7 mouse cellular contexts compared by ENCODE assay signal in genomic region chr10:8866062-8866642, GRCm38 (mm10). TPM values are rescaled to one million over a fixed set of nuclear protein-coding genes. Genes with fewer than 3 reads are reported as not detected.
DNase-seq lines count a peak whose midpoint lies in the region; ATAC-seq lines count a peak whose summit lies in the region.

No protein-coding gene starts in this region.

- ATAC-seq in embryonic facial prominence, embryonic 13.5 days (ENCODE audit: insufficient number of reproducible peaks, insufficient read depth, low FRiP score, low TSS enrichment, low read depth), result peak; percentile 32; the same call in 1 of the 2 replicates
- ATAC-seq in kidney, embryonic 16.5 days (ENCODE audit: low FRiP score, low TSS enrichment), result peak; percentile 77
- no peak for ATAC-seq in megakaryocyte progenitor cell, adult 5-6 weeks (replicated peaks; ENCODE audit: poor library complexity)

- H3K4me1 ChIP-seq in embryonic facial prominence, embryonic 13.5 days, result peaks cover 7% of the 10 kb centered on the region
- H3K4me1 ChIP-seq in kidney, embryonic 16.5 days (ENCODE audit: insufficient read depth, low read length), result peaks cover 4% of the 10 kb centered on the region

- H3K4me3 ChIP-seq in embryonic facial prominence, embryonic 13.5 days, result no peak overlapping the region
- H3K4me3 ChIP-seq in kidney, embryonic 16.5 days (ENCODE audit: low read length), result no peak overlapping the region

- H3K4me2 ChIP-seq in embryonic facial prominence, embryonic 13.5 days, result no peak overlapping the region
- no peak overlapping the region for H3K4me2 ChIP-seq in kidney, embryonic 16.5 days (replicated peaks; ENCODE audit: low read depth, low read length)

- peak; percentile 88 to 94 for DNase-seq in heart, adult 9 months (ENCODE audit: low spot score in 2 of 2)
- peak; percentile 84 for DNase-seq in lung, postnatal 10 days
- DNase-seq in spleen, postnatal 36 days (ENCODE audit: low spot score in 2 of 2), result no peak
- no peak for DNase-seq in T-cell, adult 2 months (ENCODE audit: low spot score)

- H3K9ac ChIP-seq in embryonic facial prominence, embryonic 13.5 days, result no peak overlapping the region
- no peak overlapping the region for H3K9ac ChIP-seq in kidney, embryonic 16.5 days (replicated peaks; ENCODE audit: low read length)

- H3K9me3 ChIP-seq in embryonic facial prominence, embryonic 13.5 days, result no peaks in the 10 kb centered on the region
- no peaks in the 10 kb centered on the region for H3K9me3 ChIP-seq in kidney, embryonic 16.5 days (ENCODE audit: low read length)

- peak overlapping the region; percentile 68 for H3K27ac ChIP-seq in embryonic facial prominence, embryonic 13.5 days
- peak overlapping the region; percentile 64 for H3K27ac ChIP-seq in kidney, embryonic 16.5 days (ENCODE audit: low read length)

- no peaks in the 10 kb centered on the region for H3K27me3 ChIP-seq in embryonic facial prominence, embryonic 13.5 days
- H3K27me3 ChIP-seq in kidney, embryonic 16.5 days (ENCODE audit: insufficient read depth, low read length), result no peaks in the 10 kb centered on the region

- H3K36me3 ChIP-seq in embryonic facial prominence, embryonic 13.5 days, result no peaks in the 10 kb centered on the region
- H3K36me3 ChIP-seq in kidney, embryonic 16.5 days (ENCODE audit: insufficient read depth, low read length), result no peaks in the 10 kb centered on the region

- 79% methylated on average over 4 of the region's 4 CpGs for WGBS in embryonic facial prominence, embryonic 13.5 days
- 61% methylated on average over 4 of the region's 4 CpGs for WGBS in kidney, embryonic 16.5 days

RNA-seq across cellular contexts. Expression of gene Sash1, which starts 19.7 kb away (rescaled TPM):
- polyA plus RNA-seq in embryonic facial prominence, embryonic 13.5 days (2015; fragmentation: Nextera tagmentation; extraction: Ambion mirVana), result 5.9 and 7.5 TPM in 2 replicates
- 3.1 and 3.9 TPM in 2 replicates for polyA plus RNA-seq in kidney, embryonic 16.5 days (2015; fragmentation: Nextera tagmentation; extraction: Ambion mirVana)
- total RNA-seq in megakaryocyte progenitor cell, adult 5-6 weeks (2015), result 3.2 and 4.2 TPM in 2 replicates
- total RNA-seq in megakaryocyte progenitor cell, adult 5-6 weeks (2017), result 2.7 and 2.8 TPM in 2 replicates

Comparison
In these comparisons a context has a peak if more than half of its experiments do, and no peak if none do; other contexts are left out.
1. DNase-seq: peak in heart, adult 9 months (2 of 2) and lung, postnatal 10 days (single experiment); none in spleen, postnatal 36 days (0 of 2) and T-cell, adult 2 months (single experiment).